Mouse (Mus musculus) telencephalon, adult 2 months (tissue): Measurements from ENCODE around the gene Bdkrb1.

Experiments used
- DNase-seq: peaks from one replicate; pipeline ENCODE4 v3.0.0-alpha.2; 2011; ENCODE audit warnings: low read depth, low spot score

Bdkrb1 gene

DNA sequence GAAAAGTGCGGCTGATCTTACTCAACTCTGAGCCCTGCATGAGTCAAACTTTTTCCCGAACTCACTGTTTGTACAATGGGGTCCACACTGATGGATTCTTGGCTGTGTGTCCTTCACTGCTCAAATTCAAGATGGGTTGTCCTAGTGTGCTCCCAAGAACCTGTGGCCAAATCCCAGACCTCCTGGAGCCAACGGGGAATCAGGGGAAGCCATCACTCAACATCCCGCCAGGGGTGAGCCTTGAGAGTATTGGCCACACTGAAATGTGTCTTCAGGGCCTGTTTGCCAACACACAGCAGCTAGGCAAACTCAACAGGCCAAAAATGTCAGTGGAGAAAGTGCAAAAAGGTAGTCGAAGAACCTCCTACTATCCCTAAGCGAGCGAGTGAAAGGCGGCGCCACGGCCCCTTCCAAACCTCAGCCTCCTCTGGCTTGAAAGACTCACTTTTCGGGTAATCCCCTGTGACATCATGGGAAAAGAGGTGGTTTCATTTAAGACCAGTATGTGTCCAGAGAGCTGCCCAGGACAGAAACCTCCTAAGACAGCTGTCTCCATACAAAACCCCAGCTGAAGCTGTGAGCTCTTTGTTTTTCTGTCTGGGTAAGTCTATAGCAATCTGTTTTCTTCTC is at the start of gene Bdkrb1:
Gene Bdkrb1, plus strand, starts transcription at position 505 of the 630 bp plus-strand sequence.
- no peak for DNase-seq

DNA sequence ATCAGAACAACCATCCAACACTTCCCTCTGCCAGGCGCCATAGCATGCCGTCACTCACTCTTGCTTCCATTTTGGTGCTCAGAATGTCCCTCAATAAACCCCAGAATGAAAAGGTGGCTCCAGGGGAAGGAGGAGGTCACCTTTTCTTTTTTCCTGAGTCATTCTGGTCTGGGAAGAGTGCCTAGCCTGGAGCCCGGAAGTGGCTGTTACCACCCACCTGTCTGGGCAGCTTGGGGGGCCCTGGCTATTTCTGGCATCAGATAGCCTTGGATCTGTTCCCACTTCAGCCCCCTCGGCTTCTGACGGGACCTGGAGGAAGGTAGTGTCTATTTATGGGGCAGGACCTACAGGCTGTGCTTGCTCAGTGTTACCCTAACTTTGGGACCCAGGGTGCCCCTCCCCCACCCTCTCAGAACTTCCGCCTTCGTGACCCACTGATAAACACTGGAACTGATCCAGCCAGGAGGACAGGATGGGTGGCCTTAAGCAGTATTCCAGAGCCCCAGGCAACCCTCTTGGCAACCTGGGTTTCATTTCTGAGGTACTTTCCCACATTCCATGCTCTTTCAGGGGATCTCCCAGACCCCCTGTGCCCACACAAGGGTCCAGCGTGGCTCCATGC is 48.6 kb upstream of the Bdkrb1 start:
- no peak for DNase-seq

DNA sequence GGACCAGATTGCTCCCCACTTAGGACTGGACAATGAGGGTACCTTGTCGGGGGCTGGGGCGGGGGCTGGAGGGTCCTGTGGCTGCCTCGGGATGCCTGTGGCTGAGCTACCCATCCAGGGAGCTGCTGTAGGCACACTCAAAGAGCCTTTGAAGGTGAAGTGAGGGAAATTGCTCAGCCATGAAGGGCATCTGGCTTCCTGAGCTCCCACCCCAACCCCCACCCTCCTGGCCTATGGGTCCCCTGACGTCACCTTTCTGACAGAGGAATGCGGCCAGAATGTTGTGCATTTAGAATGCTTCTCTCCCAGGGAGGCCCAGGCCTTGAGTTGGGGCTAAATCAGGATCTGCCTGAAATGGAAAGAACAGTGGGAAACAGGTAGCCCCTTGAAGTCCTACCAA is 47.7 kb upstream of the Bdkrb1 start:
- no peak for DNase-seq

DNA sequence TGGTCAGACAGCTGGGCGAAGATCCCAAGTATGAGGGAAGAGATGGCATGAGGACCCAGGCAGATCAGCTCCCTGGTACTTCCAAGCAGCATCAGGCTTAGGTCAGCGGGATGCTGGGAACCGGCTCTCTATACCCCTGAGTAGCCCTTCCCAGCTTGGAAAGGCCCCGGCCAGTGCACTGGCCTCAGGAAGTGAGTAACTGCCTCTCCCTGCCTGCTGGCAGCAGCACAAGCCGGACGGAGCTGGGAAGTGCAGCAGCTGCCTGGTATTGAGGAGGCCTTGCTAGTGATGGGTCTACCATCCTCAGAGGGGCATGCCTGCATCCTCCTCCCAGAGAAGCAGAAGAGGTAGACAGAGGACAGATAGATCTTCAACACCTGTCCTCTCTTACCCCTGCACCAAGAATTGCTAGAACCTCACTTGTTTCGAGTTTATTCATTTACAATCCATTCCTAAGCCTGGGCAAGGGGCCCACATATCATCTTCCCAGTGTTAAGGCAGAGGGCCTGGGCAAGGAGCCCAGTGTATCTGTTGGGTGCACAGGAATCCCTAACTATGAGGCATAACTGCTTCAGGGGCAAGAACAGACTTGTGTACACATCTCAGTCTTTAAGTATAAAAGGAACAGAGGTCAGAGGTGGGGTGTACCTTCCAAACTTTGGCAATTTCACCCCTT is 45.5 kb upstream of the Bdkrb1 start:
- DNase-seq = no peak

DNA sequence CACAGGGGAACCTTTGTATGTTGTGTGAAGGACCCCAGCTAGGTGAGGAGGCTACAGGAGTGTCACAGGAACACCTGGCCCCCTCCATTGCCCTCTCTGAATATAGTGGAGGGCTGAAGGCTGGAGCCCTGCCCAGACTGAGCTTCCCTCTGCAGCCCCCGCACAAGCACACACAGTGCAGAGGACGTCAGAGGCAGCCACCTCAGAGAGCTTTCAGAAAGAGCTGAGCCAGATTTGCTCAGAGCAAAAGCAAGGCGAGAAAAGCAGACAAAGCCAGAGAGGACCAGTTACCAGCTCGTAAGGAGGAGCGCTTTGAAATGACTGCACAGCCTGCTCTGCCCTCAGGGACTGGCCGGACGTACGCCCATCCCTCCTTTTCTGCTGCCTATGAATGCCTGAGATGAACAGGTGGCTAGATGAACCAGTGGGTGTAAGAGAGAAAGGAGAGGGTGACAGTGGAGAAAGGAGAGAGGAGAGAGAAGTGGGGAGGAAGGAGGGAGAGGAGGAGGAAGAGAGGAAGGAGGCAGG is 41.8 kb upstream of the Bdkrb1 start:
- DNase-seq = peak; percentile 59

DNA sequence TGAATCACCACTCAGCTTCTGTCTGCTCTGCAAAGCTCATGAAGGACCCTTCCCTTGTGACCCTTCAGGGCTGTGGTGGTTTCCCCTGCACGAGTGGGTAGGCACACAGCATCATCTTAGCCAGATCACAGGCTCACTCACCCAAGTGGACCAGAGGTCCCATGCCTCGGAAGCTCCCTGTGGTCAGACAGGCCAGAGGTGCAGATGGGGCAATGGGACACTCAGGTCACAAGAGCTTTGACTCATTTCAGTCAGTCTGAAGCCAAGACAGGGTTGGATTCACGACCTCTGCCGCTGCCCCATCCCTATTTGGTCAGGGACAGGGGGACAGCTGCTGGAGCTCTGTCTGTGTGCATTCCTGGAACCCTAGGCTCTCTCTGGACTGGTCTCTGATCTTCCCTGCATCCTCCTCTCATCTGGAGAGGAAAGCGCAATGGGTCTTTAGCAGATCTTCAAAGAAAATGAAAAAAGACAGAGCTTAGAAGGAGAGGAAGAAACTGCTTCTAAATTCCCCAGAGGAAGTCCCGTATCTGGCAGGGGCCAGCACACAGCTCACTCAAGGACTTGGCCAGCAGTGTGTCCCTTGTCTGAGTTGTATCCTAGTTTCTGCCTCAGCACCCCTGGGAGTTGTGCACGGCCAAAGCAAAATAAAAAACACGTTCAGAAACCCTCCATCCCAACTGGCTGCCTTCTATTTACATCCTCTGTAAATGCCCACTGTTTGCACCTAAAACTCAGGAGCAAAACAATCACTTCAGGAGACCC is 40.6 kb upstream of the Bdkrb1 start:
- no peak for DNase-seq

DNA sequence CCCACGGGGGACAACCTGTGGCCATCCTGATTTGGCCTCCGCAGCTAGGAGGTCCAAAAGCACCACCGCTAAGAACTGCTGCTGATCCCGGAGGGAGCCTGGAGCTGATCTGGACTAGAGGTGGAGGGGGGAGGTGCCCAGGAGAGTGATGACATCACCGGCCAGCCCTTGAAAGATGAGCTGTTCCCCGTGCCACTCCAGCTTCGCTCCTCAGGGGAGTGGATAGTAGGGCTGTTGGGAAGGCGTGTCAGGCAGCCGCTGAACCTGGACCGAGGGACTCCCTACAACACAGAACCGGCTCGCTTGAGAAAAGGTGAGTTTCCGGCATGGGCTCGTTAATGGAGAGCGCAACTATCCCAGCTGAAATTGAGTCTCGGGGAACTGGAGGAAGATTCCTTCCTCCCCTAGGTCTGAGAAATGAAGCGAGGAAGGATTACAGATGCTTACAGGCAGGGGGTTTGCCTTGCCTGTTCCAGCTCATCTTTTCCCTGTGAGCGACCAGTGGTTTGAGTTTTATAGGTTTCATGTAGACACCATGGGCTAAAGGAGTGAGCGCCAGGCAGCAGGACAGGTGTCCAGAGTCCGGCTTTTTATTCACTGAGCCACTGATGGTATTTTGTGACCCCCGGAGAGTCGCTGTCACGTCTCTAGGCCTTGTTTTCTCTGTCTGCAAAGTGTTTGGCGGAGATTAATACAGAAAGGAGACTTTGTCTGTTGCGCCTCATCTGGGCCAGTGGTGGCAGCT is 39.8 kb upstream of the Bdkrb1 start, which contains the start of gene Bdkrb2:
Gene Bdkrb2, plus strand, starts transcription at position 291 of the 745 bp plus-strand sequence.
- DNase-seq = no peak

DNA sequence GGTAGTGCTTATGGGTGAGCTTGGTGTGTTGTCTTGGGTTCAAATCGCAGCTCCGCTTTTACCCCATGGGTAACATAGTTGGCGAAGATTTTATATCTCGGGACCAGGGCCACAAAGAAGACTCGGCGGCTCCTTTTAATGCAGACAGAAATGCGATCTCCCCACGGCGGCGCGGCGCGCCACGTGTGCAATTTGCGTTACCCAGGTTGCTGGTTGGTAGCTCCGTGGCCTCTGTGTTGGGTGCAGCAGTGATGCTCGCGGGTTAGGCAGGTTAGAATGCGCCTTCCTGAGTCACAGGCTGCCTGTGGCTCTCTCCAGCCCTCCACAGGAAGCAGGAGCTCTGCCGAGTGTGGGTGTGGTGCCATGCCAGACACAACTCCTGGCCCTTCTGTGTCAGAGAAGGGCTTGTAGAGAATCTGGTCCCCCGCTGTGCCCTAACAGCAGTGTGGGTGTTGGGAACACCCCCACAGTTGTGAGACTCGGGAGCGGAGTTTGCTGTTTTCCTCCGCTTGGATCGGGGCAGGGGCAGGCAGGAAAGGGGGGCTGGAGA is 39.1 kb upstream of the Bdkrb1 start:
- DNase-seq = no peak

DNA sequence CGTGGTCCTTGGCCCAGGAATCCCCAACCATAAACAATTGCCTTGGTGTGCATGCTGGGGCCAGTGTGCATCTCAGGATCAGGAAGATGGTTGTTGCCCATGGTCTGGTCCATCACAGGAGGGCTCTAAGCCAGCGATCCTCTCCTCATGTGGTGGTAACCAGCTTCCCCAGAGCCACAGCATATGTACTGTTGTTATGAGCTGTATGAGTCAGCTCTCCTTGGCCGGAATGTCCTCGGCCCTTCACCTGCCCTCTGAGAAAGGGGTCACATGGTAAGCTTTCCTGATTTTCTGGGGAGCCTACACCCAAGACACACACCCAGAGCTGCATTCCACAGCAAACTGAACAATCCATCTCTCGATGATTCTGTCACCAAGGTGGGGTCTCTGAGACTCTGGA is 37.7 kb upstream of the Bdkrb1 start:
- DNase-seq = no peak

DNA sequence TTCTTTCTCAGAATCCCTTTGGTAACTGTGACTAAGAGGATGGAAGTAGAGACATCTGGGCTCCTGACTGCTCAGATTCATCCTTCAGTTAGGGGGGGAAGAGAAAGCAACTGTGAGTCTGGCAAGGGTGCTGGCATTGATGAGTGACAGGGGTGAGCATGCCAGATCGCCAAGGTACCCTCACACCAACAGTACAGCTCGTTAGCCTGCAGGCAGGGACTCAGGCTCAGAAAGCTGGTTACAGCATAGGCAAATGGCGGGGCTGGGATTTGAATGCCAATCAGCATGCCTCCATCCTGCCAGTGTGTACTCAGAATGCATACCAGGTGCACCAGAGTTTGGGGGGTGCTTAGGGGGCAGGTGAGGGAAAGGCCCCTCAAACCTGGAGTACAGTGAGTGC is 31.0 kb upstream of the Bdkrb1 start:
- no peak for DNase-seq

DNA sequence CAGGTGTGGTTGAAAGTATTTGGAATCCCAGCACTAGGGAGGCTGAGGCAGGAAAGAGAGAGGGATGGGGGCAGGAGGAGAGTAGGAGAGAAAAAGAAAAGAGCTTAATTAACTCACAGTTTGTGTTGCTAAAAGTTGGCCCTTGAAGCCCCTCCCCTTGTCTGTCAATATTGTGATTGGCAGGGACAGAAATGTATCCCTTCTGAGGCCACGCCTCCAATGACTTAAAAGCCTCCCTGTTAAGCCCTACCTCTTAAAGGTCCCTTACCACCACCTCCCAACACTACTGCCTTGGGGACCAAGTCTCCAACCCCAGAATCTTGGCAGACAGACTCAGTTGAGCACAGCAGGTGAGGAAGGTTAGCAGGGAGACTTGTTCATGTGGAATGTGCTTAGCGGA is 30.3 kb upstream of the Bdkrb1 start:
- no peak for DNase-seq

DNA sequence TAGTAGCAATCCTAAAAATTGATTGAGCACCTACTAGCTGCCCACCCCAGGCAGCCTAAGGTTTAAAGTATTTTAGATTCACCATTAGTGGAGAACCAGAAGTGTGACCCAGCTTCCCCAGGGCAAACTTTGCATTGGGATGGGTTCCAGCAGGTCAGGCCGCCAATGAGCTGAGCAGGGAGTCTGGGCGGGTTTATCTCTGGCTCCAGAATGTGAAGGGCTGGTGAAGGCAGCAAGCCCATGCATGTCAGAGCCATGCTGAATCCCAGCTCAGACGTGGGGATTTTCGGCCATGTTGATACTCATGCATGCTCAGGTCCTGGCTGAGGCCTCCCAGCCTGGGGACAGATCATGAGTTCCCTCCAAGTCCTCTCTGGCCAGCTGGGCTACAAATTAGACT is 28.5 kb upstream of the Bdkrb1 start:
- no peak for DNase-seq

DNA sequence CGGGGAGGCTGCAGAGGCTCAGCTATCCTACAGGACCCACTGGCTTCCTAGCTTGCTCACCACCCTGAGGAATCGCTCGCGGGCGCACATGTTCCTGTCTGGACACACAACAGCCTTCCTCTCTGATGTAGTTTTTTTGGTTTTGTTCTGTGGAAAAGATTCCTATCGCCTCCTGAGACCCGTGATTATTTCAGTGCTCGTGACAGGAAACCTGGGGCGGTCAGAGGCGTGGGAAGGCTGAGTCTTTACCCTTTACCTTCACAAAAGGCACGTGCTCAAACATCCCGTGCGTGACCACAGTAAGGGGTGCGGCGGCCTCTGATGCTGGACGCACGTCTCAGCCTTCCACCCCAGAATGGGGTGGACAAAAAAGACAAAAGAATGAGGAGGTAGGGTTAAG is 22.4 kb upstream of the Bdkrb1 start:
- no peak for DNase-seq

DNA sequence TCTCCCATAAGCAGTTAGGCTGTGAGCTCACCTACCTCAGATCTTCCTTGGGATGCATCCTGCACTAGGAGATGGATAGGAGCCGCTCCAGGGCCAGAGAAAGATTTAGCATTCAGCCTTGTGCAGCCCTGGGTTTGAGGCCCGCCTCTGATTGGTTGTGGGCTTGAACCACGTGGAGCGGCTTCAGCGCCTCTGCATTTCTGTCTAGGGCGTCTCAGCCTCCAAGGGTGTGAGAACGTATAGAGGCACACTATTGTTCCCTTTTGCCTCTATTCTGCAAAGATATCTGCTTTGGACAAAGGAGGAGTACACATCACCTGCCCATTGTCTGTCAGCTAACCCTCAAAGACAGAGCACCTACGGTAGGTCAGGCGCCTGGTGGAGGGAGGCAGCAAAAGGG is 20.4 kb upstream of the Bdkrb1 start:
- DNase-seq = no peak

DNA sequence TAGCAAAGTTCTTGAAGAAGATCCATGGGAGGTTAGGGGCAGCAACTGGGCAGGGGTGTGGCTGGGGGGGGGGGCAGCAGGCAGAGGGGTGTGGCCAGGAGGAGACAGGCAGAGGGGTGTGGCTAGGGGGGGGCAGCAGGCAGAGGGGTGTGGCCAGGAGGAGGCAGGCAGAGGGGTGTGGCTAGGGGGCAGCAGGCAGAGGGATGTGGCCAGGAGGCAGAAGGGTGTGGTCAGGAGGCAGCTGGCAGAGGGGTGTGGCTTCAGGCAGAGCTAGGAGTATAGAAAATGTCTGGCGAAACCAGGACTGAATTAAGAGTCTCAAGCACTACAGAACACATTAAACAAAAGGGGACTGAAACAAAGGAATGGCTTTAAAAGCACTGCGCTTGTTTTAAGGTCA is 19.4 kb upstream of the Bdkrb1 start:
- no peak for DNase-seq

DNA sequence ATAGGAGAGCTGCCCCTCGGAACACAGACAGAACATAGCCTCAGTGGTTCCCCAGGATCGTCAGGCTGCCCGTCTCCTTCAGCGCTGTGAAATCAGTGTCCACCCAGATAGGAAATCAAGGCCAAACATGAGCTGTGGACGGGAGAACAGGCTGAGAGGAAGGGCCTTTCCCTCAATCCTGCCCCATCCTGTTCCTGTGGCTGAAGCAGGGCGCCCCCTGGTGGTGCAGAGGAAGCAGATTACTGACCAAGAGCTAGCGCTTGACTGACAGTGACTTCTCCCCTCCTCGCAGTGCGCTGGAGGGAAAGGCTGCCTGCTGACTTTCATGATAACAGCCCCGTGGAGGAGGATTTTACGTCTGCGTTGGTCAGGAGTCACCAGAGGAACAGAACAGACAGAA is 18.0 kb upstream of the Bdkrb1 start:
- DNase-seq = no peak

DNA sequence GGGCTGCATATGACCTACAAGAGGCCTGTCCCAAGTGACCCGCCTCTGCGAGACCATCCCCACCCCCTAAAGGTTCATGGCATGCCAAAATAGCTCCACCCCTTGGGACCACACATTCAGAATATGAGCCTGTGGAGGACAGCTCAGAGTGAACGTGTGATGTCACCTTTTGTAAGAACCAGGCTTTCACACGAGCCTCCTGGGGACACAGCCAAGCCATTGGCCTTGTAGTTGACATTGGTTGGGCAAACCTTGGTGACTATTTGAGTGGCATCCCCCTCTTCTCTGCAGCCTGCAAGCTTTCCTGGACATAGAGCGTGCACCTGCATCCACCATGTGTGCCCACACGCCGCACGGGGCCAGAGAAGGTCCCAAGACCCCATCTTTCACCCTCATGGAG is 15.4 kb upstream of the Bdkrb1 start:
- DNase-seq = no peak

DNA sequence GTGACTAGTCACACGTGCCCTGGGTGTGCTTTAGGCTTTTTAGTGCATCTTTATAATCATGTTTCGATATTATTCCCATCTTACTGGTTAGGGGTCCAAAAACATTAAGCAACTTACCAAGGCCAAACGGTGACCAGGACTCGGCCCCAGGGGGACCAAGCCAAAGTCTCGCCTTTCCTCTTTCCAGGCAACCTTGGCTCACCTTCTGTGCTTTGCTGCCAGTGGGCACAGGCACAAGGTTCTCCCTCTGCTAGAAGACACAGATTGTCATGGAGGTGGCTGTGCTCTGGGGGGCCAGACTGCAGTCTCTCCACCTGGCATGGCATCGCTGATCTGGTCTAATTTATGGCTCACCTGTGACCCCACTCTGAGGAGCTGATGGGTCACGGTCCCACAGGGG is 12.1 kb upstream of the Bdkrb1 start:
- no peak for DNase-seq

DNA sequence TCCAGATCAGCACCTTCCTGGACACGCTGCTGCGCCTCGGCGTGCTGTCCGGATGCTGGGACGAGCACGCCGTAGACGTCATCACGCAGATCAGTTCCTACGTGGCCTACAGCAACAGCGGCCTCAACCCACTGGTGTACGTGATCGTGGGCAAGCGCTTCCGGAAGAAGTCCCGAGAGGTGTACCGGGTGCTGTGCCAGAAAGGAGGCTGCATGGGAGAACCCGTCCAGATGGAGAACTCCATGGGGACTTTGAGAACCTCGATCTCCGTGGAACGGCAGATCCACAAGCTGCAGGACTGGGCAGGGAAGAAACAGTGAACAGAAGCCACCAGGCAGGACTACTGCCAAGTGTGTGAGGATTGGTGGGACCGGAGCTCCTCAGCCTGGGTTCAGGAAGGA is 10.5 kb upstream of the Bdkrb1 start:
- DNase-seq = no peak

DNA sequence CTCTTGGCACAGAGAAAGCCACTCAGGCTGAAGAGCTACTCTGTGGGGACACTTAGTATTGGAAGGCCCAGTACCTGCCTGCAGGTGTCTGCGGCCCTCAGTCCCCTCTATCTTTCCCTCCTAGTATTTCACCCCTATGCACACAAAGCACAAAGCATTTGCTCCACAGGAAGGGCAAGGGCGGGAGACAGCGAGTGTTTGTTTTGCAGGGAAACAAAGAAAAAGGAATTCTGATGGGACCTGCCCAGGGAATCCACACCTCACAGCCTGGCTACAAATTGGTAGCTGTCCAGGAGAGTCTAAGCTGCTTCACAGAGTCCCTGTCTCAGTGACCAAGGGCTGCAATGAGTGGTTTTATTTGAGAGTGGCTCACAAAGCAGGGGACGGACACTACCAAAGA is 9.4 kb upstream of the Bdkrb1 start:
- DNase-seq = no peak

DNA sequence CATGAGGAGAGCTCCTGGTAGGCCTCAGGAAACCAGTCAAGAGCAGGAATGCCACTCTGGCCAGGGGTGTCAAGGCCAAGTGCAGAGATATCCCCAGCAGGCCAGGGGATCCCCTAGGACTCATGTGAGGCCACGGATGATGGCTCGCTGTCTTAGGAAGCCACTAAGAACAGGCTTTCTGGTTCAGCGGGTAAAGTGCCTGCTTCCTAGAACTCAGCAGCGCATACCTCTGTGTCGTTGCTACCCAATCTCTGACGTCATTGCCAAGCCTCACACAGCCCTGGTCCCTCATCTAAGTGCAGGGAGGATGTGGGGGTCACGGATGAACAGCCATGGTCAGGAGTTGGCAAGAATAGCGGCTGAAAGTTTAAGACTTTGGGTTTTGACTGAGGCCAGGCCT is 5.8 kb upstream of the Bdkrb1 start:
- DNase-seq = no peak
